Mouse (Mus musculus): Measurements from ENCODE around the gene Ms4a5. TPM values are rescaled to one million over a fixed set of nuclear protein-coding genes. Genes with fewer than 3 reads are reported as not detected.
"Not testable (repeated sequence)": the region's sequence is repeated elsewhere in the genome, so short reads cannot be mapped to it uniquely, and the experiment has no call there.

Gene Ms4a5
- polyA plus RNA-seq (2015; fragmentation: Nextera tagmentation; extraction: Ambion mirVana) = not detected in 2 replicates

DNA sequence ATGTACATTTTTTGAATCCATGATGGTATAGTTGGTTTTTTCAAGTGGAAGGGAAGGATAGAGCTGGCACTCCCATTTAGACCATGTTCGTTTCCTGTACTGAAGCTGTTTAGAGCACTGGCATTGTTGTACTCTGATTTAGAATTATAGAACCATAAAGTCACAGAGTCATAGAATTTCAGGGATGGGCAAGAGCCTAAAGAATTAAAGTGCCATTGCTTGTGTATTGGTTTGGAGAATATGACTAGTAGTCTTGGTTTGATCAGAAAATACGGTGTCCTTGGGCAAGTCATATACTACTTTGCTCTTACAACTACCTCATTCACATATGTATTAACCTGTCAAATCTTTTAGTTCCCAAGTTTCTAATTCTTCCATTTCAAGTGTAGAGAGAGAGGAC, at the start of gene Ms4a5:
Gene Ms4a5 (minus strand): TSS at position 101 of the 400 bp plus-strand sequence.
- H3K36me3 ChIP-seq (replicated peaks; ENCODE audit: insufficient read depth, low read length) = no peaks in the 10 kb centered on the region
- H3K27me3 ChIP-seq (ENCODE audit: insufficient read depth, low read length) = no peaks in the 10 kb centered on the region
- no peak within 1 kb of the TSS for H3K4me3 ChIP-seq (ENCODE audit: low read depth, low read length)
- no peak within 1 kb of the TSS for H3K27ac ChIP-seq (ENCODE audit: low read depth)
- no peak for ATAC-seq
- no peak for TF ChIP-seq EP300 (IDR thresholded peaks at IDR 0.05; ENCODE audit: low read depth)
- no peak for TF ChIP-seq CTCF (IDR thresholded peaks at IDR 0.05; ENCODE audit: low read depth)
- no peak within 1 kb of the TSS for H3K4me2 ChIP-seq (ENCODE audit: low read depth, low read length)
- no peaks in the 10 kb centered on the region for H3K4me1 ChIP-seq (ENCODE audit: insufficient read depth)
- DNase-seq = no peak
- no peaks in the 10 kb centered on the region for H3K9me3 ChIP-seq (ENCODE audit: low read length)
- 71% methylated on average over 2 of the region's 2 CpGs for WGBS (ENCODE audit: insufficient replicate concordance)
- H3K9ac ChIP-seq (replicated peaks) = no peak within 1 kb of the TSS

DNA sequence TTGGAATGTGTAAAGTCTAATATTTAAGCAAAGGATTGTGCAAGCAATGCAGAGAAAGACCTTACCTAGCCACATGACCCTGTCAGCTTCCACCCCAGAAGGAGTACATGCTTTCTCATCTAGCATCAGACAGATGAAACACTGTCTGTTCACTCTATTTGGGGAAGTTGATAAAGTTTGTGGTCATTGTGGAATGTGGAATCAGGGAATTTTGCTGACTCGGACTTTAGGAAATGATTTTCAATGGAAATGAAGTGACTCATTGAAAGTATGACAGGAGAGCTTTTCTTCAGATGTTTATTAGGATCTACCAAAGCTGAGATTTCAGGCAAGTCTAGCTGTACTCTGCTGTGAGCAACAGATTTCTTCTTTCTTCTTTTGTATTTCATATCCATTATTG, 37.5 kb upstream of the Ms4a5 start:
- Histone ChIP-seq H3K4me3 (ENCODE audit: low read depth, low read length) (no peak overlapping the region), H3K4me2 (ENCODE audit: low read depth, low read length) (no peak overlapping the region), H3K36me3 (replicated peaks; ENCODE audit: insufficient read depth, low read length) (no peaks in the 10 kb centered on the region), H3K27ac (ENCODE audit: low read depth) (no peak overlapping the region), H3K27me3 (ENCODE audit: insufficient read depth, low read length) (no peaks in the 10 kb centered on the region), H3K9ac (replicated peaks) (no peak overlapping the region), H3K4me1 (ENCODE audit: insufficient read depth) (no peaks in the 10 kb centered on the region), H3K9me3 (ENCODE audit: low read length) (no peaks in the 10 kb centered on the region)
- TF ChIP-seq CTCF (IDR thresholded peaks at IDR 0.05; ENCODE audit: low read depth) = no peak
- no peak for TF ChIP-seq EP300 (IDR thresholded peaks at IDR 0.05; ENCODE audit: low read depth)
- WGBS (ENCODE audit: insufficient replicate concordance) = 60% methylated on average over 1 of the region's 1 CpGs
- DNase-seq (no peak), ATAC-seq (no peak)

DNA sequence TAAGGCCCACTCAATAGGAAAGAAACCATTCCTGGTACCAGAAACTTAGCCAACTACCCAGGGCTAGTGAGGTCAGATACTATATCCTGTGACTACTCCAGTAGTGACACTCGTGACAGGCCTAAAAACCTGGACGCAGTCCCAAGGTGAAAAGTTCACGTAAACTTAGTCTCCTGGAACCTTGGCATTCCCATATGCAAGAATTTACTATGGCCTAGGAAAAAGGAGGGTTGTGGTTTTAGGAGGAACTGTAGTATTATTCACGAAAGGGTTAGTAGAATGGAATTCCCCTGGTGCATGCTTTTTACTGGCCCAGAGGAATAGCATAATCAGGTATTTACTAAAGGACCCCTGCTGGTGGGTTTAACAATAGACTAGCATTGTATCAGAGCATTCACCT, 33.1 kb upstream of the Ms4a5 start:
- Histone ChIP-seq H3K27ac (ENCODE audit: low read depth) (no peak overlapping the region), H3K4me2 (ENCODE audit: low read depth, low read length) (no peak overlapping the region), H3K27me3 (ENCODE audit: insufficient read depth, low read length) (no peaks in the 10 kb centered on the region), H3K9me3 (ENCODE audit: low read length) (no peaks in the 10 kb centered on the region), H3K4me1 (ENCODE audit: insufficient read depth) (no peaks in the 10 kb centered on the region), H3K9ac (replicated peaks) (no peak overlapping the region), H3K4me3 (ENCODE audit: low read depth, low read length) (no peak overlapping the region), H3K36me3 (replicated peaks; ENCODE audit: insufficient read depth, low read length) (no peaks in the 10 kb centered on the region)
- no peak for TF ChIP-seq EP300 (IDR thresholded peaks at IDR 0.05; ENCODE audit: low read depth)
- no peak for TF ChIP-seq CTCF (IDR thresholded peaks at IDR 0.05; ENCODE audit: low read depth)
- DNase-seq = no peak
- no peak for ATAC-seq
- 82% methylated on average over 4 of the region's 4 CpGs for WGBS (ENCODE audit: insufficient replicate concordance)

DNA sequence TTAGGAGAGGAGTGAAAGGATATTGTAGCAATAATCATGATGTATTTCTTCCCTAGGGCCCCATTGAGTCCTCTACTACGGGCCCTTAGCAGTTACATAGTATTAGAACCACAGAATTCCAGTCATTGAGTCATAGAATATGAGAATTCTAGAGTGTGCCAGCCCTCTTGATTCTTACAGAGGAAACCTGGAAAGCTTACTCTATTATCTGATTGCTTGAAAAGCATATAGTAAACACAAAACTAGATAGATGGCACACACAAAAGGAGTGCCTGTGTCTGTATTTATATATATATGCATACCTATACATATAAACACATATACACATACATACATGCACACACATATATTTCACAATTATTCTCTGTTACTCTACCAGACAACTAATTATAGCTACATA, 30.7 kb upstream of the Ms4a5 start, which contains the start of gene Ms4a14:
Gene Ms4a14 (minus strand): TSS at position 101 of the 400 bp plus-strand sequence.
- Histone ChIP-seq H3K27ac (ENCODE audit: low read depth) (no peak within 1 kb of the TSS), H3K4me2 (ENCODE audit: low read depth, low read length) (no peak within 1 kb of the TSS), H3K9ac (replicated peaks) (no peak within 1 kb of the TSS), H3K4me3 (ENCODE audit: low read depth, low read length) (no peak within 1 kb of the TSS), H3K9me3 (ENCODE audit: low read length) (no peaks in the 10 kb centered on the region), H3K4me1 (ENCODE audit: insufficient read depth) (no peaks in the 10 kb centered on the region), H3K27me3 (ENCODE audit: insufficient read depth, low read length) (no peaks in the 10 kb centered on the region), H3K36me3 (replicated peaks; ENCODE audit: insufficient read depth, low read length) (no peaks in the 10 kb centered on the region)
- ATAC-seq = no peak
- no peak for DNase-seq
- WGBS (ENCODE audit: insufficient replicate concordance) = 65% methylated on average over 1 of the region's 1 CpGs
- TF ChIP-seq EP300 (IDR thresholded peaks at IDR 0.05; ENCODE audit: low read depth) (no peak), CTCF (IDR thresholded peaks at IDR 0.05; ENCODE audit: low read depth) (no peak)

DNA sequence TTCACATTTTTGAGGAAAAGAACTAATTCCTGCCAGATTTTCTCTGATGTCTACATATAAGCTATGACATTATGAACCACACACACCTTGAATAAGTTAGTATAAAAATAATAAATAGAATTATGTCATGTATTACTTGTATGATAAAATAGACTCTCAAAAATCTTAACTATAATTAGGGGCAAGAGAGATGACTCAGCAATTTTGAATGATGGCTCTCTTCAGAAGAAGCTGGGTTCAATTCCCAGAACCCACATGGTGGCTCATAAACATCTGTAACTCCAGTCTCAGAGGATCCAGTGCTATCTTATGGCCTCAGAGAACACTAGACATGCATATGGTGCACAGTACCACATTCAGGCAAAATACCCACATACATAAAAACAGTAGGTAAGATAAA, 25.2 kb upstream of the Ms4a5 start:
- H3K27me3 ChIP-seq (ENCODE audit: insufficient read depth, low read length) = no peaks in the 10 kb centered on the region
- no peak overlapping the region for H3K4me2 ChIP-seq (ENCODE audit: low read depth, low read length)
- DNase-seq (no peak), ATAC-seq (no peak)
- TF ChIP-seq EP300 (IDR thresholded peaks at IDR 0.05; ENCODE audit: low read depth) (no peak), CTCF (IDR thresholded peaks at IDR 0.05; ENCODE audit: low read depth) (no peak)
- H3K4me3 ChIP-seq (ENCODE audit: low read depth, low read length) = no peak overlapping the region
- H3K4me1 ChIP-seq (ENCODE audit: insufficient read depth) = no peaks in the 10 kb centered on the region
- no peaks in the 10 kb centered on the region for H3K9me3 ChIP-seq (ENCODE audit: low read length)
- no peak overlapping the region for H3K9ac ChIP-seq (replicated peaks)
- H3K27ac ChIP-seq (ENCODE audit: low read depth) = no peak overlapping the region
- no peaks in the 10 kb centered on the region for H3K36me3 ChIP-seq (replicated peaks; ENCODE audit: insufficient read depth, low read length)

DNA sequence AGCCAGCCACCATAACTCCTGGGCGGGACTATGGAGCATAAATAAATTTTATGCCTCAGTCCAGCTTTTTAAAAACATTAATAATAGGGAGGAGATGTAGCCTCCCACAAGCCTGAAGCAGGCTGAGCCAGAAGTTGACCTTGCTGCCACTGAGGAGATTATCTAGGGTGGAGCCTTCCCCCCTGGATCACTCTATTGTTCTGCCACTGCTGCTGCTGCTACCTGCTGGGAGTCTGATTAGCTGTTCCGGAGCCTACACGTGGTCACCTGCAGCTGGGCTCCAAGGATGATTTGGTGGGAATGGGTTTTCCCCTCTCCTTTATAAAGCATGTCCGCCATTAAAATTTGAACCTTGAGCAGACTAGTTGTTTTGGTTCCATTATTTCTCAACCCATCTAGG, 15.9 kb upstream of the Ms4a5 start:
- not testable (repeated sequence) for H3K27ac ChIP-seq (ENCODE audit: low read depth); H3K36me3 ChIP-seq (replicated peaks; ENCODE audit: insufficient read depth, low read length); H3K4me1 ChIP-seq (ENCODE audit: insufficient read depth); DNase-seq; H3K4me2 ChIP-seq (ENCODE audit: low read depth, low read length); H3K9ac ChIP-seq (replicated peaks); H3K4me3 ChIP-seq (ENCODE audit: low read depth, low read length); H3K9me3 ChIP-seq (ENCODE audit: low read length); ATAC-seq; H3K27me3 ChIP-seq (ENCODE audit: insufficient read depth, low read length)
- 48% methylated on average over 4 of the region's 4 CpGs for WGBS (ENCODE audit: insufficient replicate concordance)

DNA sequence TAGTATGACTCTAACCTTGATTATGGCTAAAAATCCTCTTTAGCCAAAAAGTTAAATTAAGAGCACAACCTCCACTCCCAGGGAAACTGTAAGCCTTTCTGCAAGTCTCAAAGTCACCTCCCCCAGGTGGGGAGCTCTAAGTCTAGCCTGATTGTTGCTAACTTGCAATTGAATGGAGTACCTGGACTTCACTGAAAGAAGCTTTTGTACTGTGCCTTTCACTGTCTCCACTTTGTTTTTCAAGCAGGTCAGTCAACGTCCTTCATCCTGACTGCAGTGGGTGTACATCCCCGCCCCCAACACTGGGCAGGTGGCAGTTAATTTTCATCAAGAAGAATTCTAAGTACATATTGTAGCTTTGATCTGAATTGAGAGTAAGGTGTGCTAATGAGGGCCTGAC, 15.3 kb upstream of the Ms4a5 start:
- Histone ChIP-seq H3K4me3 (ENCODE audit: low read depth, low read length) (no peak overlapping the region), H3K9ac (replicated peaks) (no peak overlapping the region), H3K4me1 (ENCODE audit: insufficient read depth) (no peaks in the 10 kb centered on the region), H3K27me3 (ENCODE audit: insufficient read depth, low read length) (no peaks in the 10 kb centered on the region), H3K4me2 (ENCODE audit: low read depth, low read length) (no peak overlapping the region), H3K9me3 (ENCODE audit: low read length) (no peaks in the 10 kb centered on the region), H3K36me3 (replicated peaks; ENCODE audit: insufficient read depth, low read length) (no peaks in the 10 kb centered on the region), H3K27ac (ENCODE audit: low read depth) (no peak overlapping the region)
- no peak for TF ChIP-seq EP300 (IDR thresholded peaks at IDR 0.05; ENCODE audit: low read depth)
- no peak for TF ChIP-seq CTCF (IDR thresholded peaks at IDR 0.05; ENCODE audit: low read depth)
- WGBS (ENCODE audit: insufficient replicate concordance) = 63% methylated on average over 2 of the region's 2 CpGs
- DNase-seq (no peak), ATAC-seq (no peak)

DNA sequence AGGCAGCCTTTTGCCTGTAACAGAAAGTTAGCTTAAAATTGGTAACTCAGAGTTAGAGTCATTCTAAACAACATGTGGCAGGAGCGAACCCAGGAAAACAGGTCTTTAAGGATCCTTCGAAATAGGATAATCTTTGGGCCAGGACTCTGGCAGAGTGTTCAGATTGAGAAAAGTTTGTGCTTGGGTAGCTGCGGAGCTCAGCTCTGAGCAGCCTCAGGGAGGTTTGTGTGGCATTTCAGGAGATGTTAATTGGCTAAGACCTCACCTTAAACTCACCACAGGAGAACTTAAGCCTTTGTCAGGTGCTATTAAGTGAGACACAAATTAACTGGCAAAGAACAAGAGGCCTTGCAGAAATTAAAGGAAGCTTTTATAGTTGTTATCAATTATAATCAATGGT, 9.9 kb upstream of the Ms4a5 start:
- not testable (repeated sequence) for H3K27me3 ChIP-seq (ENCODE audit: insufficient read depth, low read length); H3K27ac ChIP-seq (ENCODE audit: low read depth); H3K4me1 ChIP-seq (ENCODE audit: insufficient read depth); DNase-seq; H3K36me3 ChIP-seq (replicated peaks; ENCODE audit: insufficient read depth, low read length); ATAC-seq; H3K9me3 ChIP-seq (ENCODE audit: low read length)
- 0 out of 2 replicates have a peak overlapping the region, but pooled peaks have one; percentile 21 for H3K9ac ChIP-seq (replicated peaks)
- peak overlapping the region; percentile 40; the same call in 1 of the 2 replicates for H3K4me2 ChIP-seq (ENCODE audit: low read depth, low read length)
- 0 out of 2 replicates have a peak overlapping the region, but pooled peaks have one; percentile 49 for H3K4me3 ChIP-seq (ENCODE audit: low read depth, low read length)
- 16% methylated on average over 3 of the region's 3 CpGs for WGBS (ENCODE audit: insufficient replicate concordance)
